Mouse (Mus musculus) kidney, postnatal 10 days (tissue): ENCODE results near the gene Mgmt.

Source experiments
- DNase-seq: peaks from one replicate; pipeline ENCODE4 v3.0.0; 2021; ENCODE audit warnings: mixed read lengths

The Mgmt gene

DNA sequence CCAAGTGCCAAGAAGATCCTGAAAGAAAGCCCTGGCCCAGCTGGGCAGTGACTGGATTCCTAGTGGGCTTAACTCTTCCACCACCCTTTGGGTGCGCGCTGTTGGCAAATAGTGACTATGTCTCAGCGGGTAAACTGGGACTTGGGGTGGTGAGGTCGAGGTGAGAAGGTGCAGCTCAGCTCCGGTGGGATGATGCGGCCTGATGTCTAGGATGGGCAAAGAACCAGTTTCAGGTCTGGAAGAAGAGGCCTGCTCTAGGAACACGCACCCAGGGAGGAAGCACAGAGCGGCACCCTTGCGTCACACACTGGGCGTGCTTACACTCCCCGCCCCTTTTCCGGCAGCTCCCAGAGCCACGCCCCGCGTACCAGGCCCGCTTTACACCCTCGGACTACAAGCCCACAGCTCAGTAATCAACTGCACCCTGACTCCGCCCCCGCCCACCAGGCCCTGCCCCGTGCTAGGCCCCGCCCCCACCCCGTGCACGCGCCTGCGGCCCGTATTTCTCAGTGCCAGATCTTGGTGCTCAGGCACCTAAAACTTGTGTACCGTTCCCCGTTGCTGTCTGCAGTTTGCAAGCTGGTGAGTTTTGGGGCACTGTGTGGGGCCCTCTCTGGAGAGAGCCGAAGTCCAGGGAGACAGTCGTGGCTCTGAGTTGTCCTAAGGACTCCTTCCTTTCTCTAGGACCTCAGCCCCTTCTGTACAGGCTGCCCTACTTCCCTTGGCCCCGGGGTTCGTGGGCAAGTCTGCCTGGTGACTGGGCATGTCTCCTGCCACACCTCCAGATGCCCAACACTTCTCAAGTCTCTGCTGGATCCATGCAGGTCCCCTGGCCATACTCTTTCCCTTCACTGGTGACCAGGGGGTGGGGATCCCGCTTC, at the start of gene Mgmt:
Gene Mgmt, plus strand, starts transcription at position 509 of the 881 bp plus-strand sequence.
- peak; percentile 97 for DNase-seq

DNA sequence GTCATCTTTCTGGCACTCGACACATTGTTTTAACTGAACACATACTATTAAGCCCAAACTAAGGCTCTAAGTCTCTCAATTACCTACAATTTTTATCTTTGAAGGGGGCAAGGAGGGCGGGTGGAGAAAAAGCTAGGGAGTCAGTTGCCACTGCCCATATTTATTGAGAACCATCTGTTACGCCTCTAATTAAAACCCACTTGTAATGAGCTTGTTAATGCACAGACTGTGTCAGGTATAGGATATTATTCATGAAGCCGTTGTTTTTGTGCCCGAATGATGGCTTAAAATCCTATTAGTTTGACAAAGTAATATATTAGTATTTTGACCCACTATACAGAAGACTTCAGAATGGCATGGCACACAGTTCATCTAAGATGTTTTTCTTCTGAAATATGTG, 49.6 kb upstream of the Mgmt start:
- DNase-seq: no peak

DNA sequence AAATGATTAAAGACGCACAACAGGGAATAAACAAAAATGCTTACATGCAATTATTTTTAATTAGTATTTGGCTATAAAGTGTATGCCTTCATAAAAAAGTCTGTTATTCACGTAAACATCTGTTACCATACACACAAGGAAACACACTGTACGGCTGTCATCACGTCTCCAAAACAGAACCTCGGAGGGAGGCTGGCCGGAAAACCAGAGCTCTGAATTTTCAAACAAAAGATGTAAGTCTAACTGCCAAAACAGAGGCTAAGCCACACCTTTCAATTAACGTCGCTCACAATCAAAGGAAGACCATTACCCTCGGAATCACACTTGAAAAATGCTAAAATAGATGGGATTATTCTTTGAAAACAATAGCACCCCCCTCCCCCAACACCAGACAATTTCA, 49.1 kb upstream of the Mgmt start:
- no peak for DNase-seq

DNA sequence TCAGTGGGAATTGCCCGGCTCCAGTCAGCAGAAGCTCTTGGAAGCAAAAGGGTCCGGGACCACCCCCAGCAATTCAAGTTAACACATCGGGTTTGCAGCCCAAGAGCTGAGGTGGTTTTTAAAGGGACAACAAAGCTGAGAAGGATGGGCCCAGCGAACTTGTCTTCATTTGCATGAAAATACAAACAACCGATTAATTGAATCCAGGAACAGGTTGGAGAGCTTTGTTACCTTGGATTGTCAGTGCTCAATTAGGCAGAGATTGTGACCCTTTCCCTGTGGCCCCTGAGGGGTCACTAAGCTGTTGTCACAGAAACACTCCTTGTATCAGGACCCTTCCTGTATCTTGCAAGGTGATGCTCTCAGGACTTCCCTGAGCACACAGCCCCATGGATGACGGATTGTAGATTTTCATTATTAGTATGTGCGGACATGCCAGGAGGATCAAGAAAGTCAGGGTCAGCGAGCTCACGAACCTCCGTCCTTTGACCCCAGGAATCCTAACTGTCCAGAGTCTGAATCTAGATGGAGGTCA, 48.3 kb upstream of the Mgmt start:
- DNase-seq: no peak

DNA sequence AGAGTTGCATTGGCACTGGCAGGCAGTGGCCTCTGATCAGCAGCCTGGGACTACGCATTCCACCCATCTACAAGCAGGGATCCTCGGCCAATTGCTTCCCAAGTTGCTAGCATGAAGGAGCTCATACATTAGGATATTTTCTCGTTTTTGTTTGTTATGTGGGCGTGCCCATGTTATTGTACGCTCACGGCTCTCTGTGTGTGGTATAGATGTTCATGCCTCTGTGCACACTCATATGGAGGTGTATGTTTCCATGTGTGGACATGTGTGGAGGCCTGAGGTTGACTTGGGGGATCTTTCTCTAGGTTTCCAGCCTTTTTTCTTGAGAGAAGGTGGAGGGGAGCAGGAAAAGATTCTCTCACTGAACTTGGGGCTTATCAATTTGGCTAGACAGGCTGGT, 46.8 kb upstream of the Mgmt start:
- no peak for DNase-seq

DNA sequence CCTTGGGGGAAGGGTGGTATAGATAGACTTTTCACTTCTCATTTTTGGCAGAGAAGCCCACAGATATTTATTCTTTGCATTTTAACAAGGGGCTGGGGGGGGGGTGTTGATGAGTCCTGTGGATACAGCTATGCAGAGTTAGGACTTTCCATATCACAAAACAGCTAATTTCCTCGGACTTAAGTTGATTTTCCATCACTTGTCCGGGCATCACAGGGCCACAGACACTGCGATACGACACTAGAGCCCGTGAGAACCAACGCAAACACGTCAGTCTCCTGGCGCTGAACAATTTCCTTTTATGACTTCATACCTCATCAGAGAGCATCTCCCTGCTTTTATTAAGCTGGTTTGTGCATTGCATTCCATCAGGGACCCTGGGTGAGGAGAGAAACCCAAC, 45.7 kb upstream of the Mgmt start:
- DNase-seq: no peak

DNA sequence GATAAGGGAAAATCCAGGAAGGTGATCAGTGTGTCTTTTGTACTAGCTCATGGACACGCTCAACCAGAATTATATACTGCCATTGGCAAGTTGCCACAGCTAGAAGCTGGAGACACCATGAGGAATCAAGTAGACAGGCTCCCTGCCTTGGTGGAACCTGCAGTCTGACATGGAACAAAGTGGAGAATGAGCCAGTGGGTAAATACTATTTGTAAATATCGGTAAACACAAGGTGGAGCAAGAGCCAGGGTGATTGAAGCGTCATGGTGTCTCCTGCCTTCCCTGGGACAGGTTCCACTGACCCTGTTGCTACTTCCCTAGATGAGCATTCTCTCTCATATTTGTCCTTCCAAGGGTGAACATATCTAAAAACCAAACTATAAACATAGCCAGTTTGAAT, 44.6 kb upstream of the Mgmt start:
- DNase-seq: no peak

DNA sequence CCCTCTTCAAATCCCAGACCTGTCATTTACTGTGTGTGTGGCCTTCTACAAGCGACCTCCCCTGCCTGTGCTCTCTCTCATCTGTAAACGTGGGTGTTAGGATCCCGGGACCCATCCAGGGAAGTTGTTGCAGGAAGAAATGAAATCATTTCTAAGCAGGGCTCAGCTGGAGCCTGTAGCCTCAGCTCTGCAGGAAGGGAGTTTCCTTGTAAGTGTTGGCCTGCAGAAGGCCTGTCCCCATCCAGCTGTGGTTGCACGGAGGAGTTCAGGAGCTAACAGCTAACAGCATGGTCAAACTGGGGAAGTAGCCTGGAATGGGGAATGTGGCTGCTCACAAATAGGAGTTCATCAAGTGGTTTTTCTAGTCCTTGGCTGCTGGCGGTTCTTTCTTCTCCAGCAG, 44.1 kb upstream of the Mgmt start:
- peak; percentile 27 for DNase-seq

DNA sequence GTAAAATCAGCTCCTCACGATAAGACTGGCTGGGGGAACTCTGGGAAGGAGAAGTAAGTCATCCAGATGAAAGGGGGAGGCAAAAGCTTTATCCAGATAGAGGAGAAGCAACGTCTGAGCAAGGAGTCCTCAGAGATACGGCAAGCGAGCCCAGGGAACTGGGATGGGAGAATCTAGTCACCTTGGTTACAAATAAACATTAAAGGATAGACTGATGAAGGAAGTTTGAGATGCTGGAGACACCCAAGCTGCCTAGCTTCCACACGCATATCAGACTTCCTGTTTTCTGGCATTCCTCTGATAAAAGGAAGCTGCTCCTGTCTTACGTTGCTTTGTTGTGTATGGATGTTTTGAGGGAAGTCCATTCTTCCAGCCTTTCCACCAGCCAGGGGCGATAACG, 42.5 kb upstream of the Mgmt start:
- DNase-seq: no peak

DNA sequence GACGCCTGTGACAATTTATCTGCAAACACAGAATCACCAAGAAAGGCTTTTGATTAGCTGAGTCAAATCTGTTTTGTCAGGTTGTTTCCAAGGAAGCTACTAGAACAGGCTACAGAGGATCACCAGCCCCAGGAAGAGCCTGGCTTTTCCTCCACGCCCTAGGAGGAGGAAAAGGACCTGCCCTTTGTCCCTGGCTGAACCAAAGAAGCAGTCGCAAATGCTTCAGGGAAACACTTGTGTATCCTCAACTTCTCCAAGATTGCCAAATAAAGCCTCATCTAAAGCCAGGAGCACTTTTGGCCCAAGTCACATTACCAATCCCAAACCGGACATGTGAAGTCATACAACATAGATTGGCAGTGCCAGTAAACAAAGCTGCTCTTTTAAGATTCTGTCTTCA, 41.7 kb upstream of the Mgmt start:
- no peak for DNase-seq

DNA sequence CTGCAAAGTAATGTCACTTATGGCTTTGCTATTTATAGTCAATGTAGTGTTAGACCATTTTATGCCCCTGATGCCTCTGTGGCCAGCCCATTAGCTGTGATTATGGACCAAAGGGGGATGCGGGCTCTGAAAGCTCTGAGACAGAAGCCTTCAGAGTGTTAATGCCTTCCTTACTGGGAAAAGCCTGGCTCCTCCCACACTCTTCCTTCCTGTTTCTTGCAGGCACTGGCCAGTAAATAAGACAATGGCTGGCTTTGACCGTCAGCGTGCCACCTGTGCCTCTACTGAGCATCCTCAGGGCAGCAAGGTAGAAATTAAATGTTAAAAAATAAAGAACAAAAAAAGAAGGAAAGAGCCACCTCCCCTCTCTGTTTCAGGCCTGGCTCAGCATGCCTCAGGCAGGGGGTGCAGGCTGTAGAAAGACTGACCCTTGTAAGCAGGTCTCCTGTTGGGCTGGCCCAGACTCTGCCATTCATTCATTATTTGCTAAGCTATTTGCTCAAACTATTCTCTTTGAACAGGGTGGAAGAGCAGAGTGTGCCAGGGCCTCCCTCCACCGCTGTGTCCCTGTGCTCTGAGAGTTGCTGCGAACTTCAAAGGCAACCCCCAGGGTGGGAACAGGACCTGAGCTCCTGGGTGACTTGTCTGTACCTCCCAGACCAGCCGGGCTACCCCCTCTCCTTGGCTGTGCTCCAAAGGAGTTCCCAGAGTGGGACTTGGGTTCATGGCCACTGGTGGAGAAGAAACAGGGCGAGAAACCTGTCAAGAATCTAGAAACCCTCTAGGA, 29.5 kb upstream of the Mgmt start:
- no peak for DNase-seq

DNA sequence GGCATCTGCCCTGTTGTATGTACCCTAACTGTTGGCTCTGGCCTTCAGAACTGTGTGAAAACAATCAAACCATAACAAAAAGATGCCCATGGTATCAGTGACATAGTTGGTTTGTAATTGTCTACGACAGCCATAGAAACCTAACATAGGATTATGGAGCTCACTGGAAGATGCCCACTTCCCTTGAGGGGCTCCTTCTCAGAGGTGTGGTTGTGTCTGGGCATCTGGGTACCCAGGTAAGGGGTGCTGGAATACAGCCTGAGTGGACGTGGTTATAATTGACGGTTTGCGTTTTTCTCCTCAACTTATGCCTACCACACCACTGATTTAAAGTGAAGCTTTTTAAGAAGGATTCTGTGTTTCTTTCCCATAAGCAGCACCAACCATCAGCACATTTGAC, 28.5 kb upstream of the Mgmt start:
- no peak for DNase-seq

DNA sequence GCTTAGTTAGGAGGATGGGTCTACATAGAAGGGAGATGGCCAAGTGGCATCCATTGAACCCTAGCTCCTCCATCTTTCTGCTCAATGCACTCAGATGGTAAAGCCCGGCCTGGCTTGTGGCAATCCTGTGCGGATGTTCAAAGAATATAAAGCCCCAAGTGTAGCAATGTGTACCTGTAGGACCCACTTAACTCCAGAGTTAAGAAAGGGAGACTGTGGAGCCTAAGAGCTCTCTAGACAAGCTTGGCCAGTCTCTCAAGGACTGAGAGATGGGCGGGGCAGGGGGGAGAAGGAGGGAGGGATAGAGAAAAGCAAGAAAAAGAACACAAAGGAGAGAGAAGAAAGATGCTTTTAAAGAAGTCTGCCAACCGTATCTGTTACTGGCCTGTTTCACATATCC, 27.9 kb upstream of the Mgmt start:
- no peak for DNase-seq

DNA sequence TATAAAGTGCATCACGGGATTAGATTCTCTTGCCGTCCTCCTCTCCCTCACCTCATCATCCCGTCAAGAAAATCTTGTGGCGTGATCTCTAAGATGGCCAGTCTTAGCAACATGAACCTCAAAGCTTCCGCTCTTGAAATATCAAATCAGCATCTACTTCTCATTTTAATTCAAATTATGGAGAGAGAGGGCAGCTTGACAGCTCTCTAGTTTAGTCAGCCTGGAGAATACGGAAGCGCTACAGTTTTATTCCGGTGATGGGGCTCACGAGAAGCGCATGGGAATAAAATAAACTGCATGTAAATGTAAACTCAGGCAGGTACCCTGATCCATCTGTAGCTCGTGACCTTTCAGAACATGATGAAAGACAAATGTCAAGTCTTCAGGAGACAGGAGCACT, 22.9 kb upstream of the Mgmt start:
- DNase-seq: no peak

DNA sequence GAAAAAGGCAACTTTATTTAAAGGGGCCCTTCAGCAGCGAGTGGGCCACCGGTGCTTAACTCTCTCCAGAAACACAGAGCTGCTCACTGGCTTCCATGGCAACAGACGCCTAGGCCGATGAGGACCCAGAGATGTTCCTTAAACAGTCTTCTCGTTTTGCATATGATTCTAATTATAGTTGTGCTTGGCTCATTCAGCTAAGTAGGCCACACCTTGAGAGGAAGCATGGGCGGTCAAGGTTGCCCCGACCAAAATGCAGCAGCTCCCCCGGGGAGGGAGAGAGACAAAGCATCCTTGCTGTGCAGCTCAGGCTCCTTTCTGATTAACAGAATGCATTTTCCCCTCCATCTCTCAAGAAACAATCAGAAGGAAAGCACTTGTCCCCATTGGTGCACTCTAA, 22.4 kb upstream of the Mgmt start:
- no peak for DNase-seq

DNA sequence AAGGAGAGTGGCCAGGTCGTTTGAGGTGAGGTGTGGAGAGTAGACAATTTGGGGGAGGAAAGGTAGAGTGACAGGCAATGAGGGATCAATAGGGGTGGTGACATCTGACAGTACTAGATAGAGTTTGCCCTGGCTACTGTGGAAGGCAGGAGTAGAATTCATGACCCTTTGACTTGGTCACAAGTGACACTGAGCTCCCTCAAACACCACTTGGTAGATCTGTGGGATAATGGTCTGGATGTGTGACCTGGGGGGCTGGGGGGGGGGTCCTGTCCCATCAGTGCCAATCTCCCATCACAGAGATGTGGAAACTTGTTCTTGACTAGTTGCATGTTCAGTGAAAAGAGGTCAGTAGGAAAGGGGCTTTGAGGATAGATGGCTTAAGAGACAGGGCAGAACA, 20.0 kb upstream of the Mgmt start:
- no peak for DNase-seq

DNA sequence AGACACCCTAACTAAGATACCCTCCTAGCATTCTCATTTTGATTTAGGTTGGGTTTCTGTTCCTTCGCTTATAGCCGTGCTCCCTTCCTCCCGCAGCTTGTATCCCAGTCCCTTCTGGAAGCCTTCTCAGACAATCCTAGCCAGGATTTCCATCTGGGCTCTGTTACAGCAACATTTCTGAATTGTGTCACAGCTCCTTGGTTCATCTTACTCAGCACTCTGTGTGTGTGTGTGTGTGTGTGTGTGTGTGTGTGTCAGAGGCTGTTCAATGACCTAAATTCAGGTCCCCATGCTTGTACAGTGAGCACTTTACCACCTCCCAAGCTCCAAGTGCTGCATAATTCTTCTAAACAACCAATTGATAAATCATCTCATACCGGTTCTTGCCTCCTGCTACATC, 14.0 kb upstream of the Mgmt start:
- peak; percentile 18 for DNase-seq

DNA sequence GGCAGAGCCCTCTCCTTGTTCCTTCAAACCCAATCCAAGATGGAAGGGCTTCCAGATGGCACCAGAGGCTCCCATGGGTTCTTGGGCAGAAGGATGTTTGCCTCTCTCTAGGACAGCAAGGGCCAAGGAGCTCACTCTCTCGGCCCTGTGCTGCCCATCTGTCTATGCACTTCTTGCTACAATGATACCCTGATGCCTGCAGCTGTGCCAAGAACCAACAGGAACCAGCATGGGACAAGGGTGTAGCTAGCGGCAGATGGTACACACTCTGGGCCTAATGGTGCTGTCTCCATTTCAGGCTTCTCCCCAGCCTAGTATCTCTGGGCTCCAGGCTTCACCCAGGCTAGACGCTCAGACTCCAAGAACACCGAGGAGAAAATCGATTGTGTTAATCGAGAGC, 6.3 kb upstream of the Mgmt start:
- no peak for DNase-seq

DNA sequence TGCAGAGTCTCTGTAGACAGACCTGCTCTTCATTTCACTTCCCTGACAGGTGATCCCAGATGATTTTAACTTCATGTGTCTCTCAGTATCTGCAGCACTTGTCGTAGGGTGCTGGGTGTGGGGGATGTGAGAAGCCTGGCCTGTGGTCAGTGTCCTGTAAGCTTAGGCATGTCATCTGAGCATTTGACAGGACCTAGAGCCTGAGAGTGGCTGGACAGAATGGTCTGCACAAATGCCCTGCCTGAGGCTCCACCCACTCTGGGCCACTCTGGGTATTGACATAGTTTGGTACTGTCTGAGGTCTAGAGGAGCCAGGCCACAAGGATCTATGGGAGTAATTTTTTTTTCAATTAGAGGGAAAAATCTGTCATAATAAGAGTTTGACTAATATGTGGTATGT, 942 bp downstream of the Mgmt start:
- DNase-seq: no peak

DNA sequence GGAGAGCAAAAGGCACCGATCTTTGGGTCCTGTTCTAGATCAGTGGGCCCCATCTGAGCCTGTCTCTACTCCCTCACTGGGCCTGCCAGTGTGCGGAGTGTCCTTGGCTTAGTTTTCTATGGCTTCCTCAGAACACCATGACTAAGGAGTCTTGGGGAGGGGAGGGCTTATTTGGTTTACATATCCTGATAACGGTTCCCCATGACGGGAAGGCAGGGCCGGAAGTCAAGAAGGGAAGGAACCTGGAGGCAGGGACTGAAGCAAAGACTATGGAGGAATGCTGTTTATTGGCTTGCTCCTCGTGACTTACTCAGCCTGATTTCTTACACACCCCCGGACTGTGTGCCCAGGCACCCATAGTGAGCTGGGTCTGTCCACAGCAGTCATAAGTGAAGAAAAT, 1.4 kb downstream of the Mgmt start:
- no peak for DNase-seq

DNA sequence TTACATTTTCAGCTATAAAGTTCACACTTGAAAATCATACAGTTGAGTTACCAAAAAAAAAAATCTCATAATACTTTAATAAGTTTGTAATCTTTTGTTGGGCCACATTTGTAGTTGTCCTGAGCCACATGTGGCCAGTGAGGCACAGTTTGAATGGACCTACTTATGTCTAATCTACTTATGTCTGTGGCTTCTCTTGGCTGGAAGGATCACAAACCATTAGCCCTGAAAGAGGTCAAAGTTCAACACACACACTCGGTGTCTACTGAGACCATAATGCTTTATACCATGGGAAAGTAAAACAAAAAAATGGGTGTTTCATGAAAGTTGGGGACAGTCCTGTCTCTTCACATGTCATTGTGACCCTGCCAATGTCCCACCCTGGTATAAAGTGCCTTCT, 3.1 kb downstream of the Mgmt start:
- no peak for DNase-seq

DNA sequence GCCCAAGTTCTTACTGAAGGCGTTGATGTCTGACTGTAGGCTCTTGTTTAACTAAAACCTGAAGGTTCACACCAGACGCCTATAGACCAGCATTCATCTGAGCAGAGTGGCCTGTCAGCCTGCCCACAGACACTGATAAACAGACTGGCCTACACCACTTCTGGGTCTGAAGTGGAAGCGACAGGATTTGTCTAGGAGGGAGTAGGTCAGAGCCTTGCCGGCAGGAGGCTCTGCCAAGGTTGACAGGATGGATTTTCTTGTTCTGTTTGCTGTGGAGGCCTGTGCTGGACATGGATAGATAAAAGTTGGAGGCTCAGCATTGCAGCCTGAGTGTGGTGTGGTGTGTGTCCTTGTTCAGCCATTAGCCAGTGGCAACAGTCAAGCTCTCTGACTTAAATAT, 3.6 kb downstream of the Mgmt start:
- no peak for DNase-seq

DNA sequence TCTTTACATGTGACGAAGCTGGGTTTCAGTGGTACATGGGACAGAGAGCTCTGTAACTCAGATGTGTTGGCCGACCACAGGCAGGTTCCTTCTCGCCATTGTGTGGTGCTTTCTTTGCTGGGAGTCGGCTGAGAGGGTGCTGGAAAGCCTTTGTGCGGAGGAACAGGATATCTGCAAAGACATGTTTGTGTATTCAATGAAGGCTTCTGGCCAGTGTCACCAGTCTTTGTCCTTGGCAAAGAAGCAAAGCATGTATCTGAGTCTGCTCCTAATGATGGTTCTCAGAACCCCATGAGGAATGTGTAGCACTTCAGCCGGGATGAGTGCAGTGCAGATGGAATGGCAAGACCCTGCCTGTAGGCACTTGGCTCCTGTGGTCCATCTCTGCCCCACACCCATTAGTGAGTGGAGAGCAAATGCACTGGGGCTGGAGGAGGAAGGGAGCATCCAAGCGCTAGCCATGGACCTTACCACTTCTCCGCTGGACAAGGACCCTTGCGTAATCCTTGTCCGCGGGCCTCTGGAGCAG, 14.3 kb downstream of the Mgmt start:
- no peak for DNase-seq

DNA sequence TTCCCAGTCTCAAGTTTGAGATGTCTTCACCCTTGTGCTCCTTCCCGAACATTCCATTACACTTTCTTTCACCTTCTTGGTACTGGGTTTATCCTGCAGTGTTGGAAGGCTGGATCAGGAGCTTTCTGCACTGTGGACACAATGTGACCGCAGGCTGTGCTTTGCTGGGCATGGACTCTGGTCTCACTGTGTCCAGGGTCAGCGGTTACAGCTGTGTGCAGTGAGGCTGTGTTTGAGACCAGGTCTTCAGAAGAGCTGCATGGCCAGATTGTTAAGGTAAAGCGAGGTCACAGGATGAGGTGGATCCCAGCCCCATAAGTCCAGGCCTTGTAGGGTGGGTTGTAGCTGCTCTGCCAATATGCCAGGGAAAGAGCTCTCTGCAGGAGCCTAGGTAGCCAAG, 18.5 kb downstream of the Mgmt start:
- peak; percentile 50 for DNase-seq
